Mouse (Mus musculus) stomach, embryonic 14.5 days (tissue): ENCODE measurements around the gene Vmn1r50. TPM values are rescaled to one million over a fixed set of nuclear protein-coding genes. Genes with fewer than 3 reads are reported as not detected.
"Not testable (repeated sequence)": the region's sequence is repeated elsewhere in the genome, so short reads cannot be mapped to it uniquely, and the experiment has no call there.

Experiments
- ATAC-seq: fragments of 200-750 bp; cut with Nextera tagmentation; 2 replicates; pipeline ENCODE4 v1.8.0; 2017; ENCODE audit warnings: low read depth, moderate TSS enrichment; ENCODE audit not compliant: insufficient number of reproducible peaks, insufficient read depth, low FRiP score
- H3K27ac ChIP-seq: fragments of 300-500 bp; sonication (generic); 2 replicates; pipeline ENCODE4 v1.5.1; 2014; ENCODE audit warnings: mild to moderate bottlenecking, low read length, moderate library complexity, mixed read lengths
- H3K27me3 ChIP-seq: fragments of 300-500 bp; sonication (generic); 2 replicates; pipeline ENCODE4 v1.6.1; 2014; ENCODE audit warnings: low read length, control low read depth, mixed read lengths; ENCODE audit not compliant: control insufficient read depth, insufficient read depth
- H3K36me3 ChIP-seq: fragments of 300-500 bp; sonication (generic); 2 replicates; pipeline ENCODE4 v1.6.1; 2014; ENCODE audit warnings: mild to moderate bottlenecking, control low read depth, low read length, moderate library complexity, mixed read lengths; ENCODE audit not compliant: control insufficient read depth, insufficient read depth
- H3K4me1 ChIP-seq: fragments of 300-500 bp; sonication (generic); 2 replicates; pipeline ENCODE4 v1.6.1; 2014; ENCODE audit warnings: low read length, control low read depth, mixed read lengths; ENCODE audit not compliant: control insufficient read depth, insufficient read depth
- H3K4me2 ChIP-seq: fragments of 300-500 bp; sonication (generic); replicated peaks from 2 replicates; pipeline ENCODE4 v1.6.1; 2014; ENCODE audit warnings: low read depth, low read length, control low read depth
- H3K4me3 ChIP-seq: fragments of 300-500 bp; sonication (generic); 2 replicates; pipeline ENCODE4 v1.5.1; 2014; ENCODE audit warnings: low read depth, low read length, control low read depth
- H3K9ac ChIP-seq: fragments of 300-500 bp; sonication (generic); replicated peaks from 2 replicates; pipeline ENCODE4 v1.6.1; 2014; ENCODE audit warnings: low read depth, mild to moderate bottlenecking, control low read depth, low read length, moderate library complexity, mixed read lengths
- H3K9me3 ChIP-seq: fragments of 300-500 bp; sonication (generic); 2 replicates; pipeline ENCODE4 v1.6.1; 2016; ENCODE audit warnings: low read depth, low read length, control low read depth; ENCODE audit not compliant: control insufficient read depth
- WGBS: fragments of 180-500 bp; shearing (Covaris S2); extraction: QIAGEN DNeasy Blood & Tissue Kit; methylation state at CpG from one replicate; pipeline ENCODE4 v1.1.7; 2014; 5-methylcytosine and 5-hydroxymethylcytosine counted together
- polyA plus RNA-seq: library from polyadenylated mRNA; unstranded; fragments of >200 nt; fragmentation: Nextera tagmentation; extraction: Ambion mirVana; gene quantifications from 2 replicates; pipeline ENCODE4 v1.2.1, GENCODE M21; 2014

Gene Vmn1r50
- not detected in 2 replicates for polyA plus RNA-seq

DNA sequence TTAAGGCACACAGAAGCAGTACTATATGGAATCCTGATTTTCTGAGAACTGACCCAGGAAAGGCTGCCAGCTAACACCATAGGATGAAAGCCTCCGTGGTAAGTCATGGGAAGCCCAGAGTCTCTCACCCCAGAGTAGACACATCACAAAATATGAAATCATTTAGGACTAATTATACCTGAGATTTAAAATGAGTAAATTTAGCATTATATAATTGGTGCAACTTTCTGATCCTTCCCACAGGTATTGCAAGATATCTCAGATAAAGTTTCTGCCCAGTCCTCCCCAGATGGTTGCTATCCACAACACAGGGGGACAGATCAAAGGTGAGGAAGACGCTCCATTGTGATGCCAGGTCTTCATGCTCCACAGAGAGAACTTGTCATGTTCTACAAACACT lies at the start of gene Vmn1r50:
Gene Vmn1r50, plus strand, starts transcription at position 301 of the 400 bp plus-strand sequence.
- H3K4me1 ChIP-seq: no peaks in the 10 kb centered on the region
- WGBS: 60% methylated on average over 2 of the region's 2 CpGs

DNA sequence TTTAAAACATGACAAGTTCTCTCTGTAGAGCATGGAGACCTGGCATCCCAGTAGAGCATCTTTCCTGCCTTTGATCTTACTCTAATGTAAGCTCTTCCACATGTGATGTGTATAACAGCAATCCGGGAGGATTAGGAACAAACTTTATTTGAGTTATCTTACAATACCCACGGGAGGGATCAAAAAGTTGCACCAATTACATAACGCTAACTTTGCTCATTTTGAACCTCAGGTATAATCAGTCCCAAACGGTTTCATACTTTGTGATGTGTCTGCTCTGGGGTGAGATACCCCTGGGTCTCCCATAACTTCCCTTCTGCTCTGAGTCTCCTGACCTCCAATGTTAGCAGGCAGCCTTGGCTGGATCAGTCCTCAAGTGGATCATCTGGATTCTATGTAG lies 22.8 kb upstream of the Vmn1r50 start, which contains the start of gene Vmn1r49:
Gene Vmn1r49, minus strand, starts transcription at position 101 of the 400 bp plus-strand sequence.
- Histone ChIP-seq H3K27ac (no peak within 1 kb of the TSS), H3K36me3 (no peaks in the 10 kb centered on the region), H3K27me3 (no peaks in the 10 kb centered on the region), H3K9ac (no peak within 1 kb of the TSS), H3K4me2 (no peak within 1 kb of the TSS), H3K4me1 (no peaks in the 10 kb centered on the region), H3K4me3 (no peak within 1 kb of the TSS), H3K9me3 (no peaks in the 10 kb centered on the region)
- ATAC-seq: no peak
- 76% methylated on average over 4 of the region's 4 CpGs for WGBS

More for the DNA sequence above, at the start of gene Vmn1r50:
- ATAC-seq: no peak
- Histone ChIP-seq H3K27ac (no peak within 1 kb of the TSS), H3K9me3 (no peaks in the 10 kb centered on the region), H3K36me3 (no peaks in the 10 kb centered on the region), H3K9ac (no peak within 1 kb of the TSS), H3K4me2 (no peak within 1 kb of the TSS), H3K27me3 (no peaks in the 10 kb centered on the region), H3K4me3 (no peak within 1 kb of the TSS)

DNA sequence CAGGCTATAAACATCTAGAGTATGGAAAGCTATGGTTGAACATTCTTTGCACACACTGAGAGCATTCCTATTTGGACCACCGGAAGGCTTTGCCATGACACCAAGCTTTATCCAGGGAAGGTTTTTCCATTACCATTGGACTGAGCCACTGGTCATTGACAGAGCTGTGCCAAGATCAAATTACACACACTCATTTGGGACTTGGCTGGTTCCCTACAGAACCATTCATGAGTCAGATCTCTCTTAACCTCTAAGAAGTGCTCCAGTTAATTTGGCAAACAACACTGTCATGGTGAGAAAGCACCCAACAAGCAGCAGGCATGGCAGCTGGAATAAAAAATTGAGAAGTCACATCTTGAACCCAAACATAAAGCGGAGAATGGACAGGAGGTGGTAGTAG lies 664 bp upstream of the Vmn1r50 start:
- Histone ChIP-seq H3K4me2 (no peak overlapping the region), H3K4me1 (no peaks in the 10 kb centered on the region), H3K27ac (no peak overlapping the region), H3K27me3 (no peaks in the 10 kb centered on the region), H3K9me3 (no peaks in the 10 kb centered on the region), H3K36me3 (no peaks in the 10 kb centered on the region), H3K4me3 (no peak overlapping the region), H3K9ac (no peak overlapping the region)
- WGBS: 86% methylated on average over 2 of the region's 2 CpGs
- ATAC-seq: no peak

DNA sequence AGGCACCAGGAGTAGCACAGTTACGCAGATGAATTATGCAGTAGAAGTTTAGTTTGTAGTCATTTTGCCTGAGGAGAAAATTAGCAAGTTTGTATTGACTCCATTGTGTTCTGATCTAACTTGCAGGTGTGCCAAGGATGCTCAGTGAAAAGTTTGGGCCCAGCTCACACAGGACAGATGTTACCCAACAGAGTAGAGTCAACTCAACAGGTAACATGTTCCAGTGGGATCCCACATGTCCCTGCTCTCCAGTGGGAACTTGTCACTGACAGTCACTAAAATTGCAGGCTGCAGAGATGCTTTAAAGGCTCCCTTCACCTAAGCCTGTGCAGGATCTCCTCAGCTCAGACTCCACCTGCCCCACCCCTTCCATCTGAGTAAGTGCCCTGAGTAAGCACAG lies 21.1 kb downstream of the Vmn1r50 start, which contains the start of gene Vmn1r51:
Gene Vmn1r51, plus strand, starts transcription at position 301 of the 400 bp plus-strand sequence.
- H3K27me3 ChIP-seq, H3K36me3 ChIP-seq: not testable (repeated sequence)
- WGBS: 96% methylated on average over 1 of the region's 1 CpGs

More for the DNA sequence above, 21.1 kb downstream of the Vmn1r50 start, which contains the start of gene Vmn1r51:
- H3K4me1 ChIP-seq, H3K9me3 ChIP-seq, H3K4me3 ChIP-seq, H3K9ac ChIP-seq, H3K4me2 ChIP-seq, H3K27ac ChIP-seq, ATAC-seq: not testable (repeated sequence)

Other genes starting within 250 kb of the Vmn1r50 start
- gene Vmn1r42, start 225.0 kb upstream of the Vmn1r50 start, polyA plus RNA-seq: not detected in 2 replicates
- 0.04 TPM in 1 of 2 replicates, not detected in the other for gene Vmn1r43, start 225.0 kb upstream of the Vmn1r50 start, polyA plus RNA-seq
- gene Vmn1r44, start 217.8 kb upstream of the Vmn1r50 start, polyA plus RNA-seq: not detected in 2 replicates
- not detected in 2 replicates for gene Vmn1r45, start 160.8 kb upstream of the Vmn1r50 start, polyA plus RNA-seq
- not detected in 2 replicates for gene Vmn1r46, start 132.1 kb upstream of the Vmn1r50 start, polyA plus RNA-seq
- gene Vmn1r47, start 85.3 kb upstream of the Vmn1r50 start, polyA plus RNA-seq: not detected in 2 replicates
- not detected in 2 replicates for gene Vmn1r48, start 64.6 kb upstream of the Vmn1r50 start, polyA plus RNA-seq
- not detected in 2 replicates for gene Vmn1r49, start 22.9 kb upstream of the Vmn1r50 start, polyA plus RNA-seq
- 0.10 TPM in 1 of 2 replicates, not detected in the other for gene Vmn1r51, start 21.2 kb downstream of the Vmn1r50 start, polyA plus RNA-seq
- gene Vmn1r52, start 73.4 kb downstream of the Vmn1r50 start, polyA plus RNA-seq: not detected in 2 replicates
- not detected in 2 replicates for gene V1ra8, start 101.4 kb downstream of the Vmn1r50 start, polyA plus RNA-seq
- gene Vmn1r53, start 123.0 kb downstream of the Vmn1r50 start, polyA plus RNA-seq: not detected in 2 replicates
- not detected in 2 replicates for gene Vmn1r54, start 144.9 kb downstream of the Vmn1r50 start, polyA plus RNA-seq
- gene BC048671, start 199.8 kb downstream of the Vmn1r50 start, polyA plus RNA-seq: not detected in 2 replicates
- 0.25 and 0.39 TPM in 2 replicates for gene Chst13, start 223.8 kb downstream of the Vmn1r50 start, polyA plus RNA-seq
- gene Uroc1, start 231.9 kb downstream of the Vmn1r50 start, polyA plus RNA-seq: not detected in 2 replicates